Mouse (Mus musculus) ES-E14 (cell line): ENCODE data around the gene Ces3b.

Source experiments
- CHD2 ChIP-seq: IDR thresholded peaks from 2 replicates; pipeline ENCODE4 v1.6.1; 2014; ENCODE audit warnings: mild to moderate bottlenecking, low read depth, low read length, inconsistent platforms
- ZC3H11A ChIP-seq: IDR thresholded peaks from 2 replicates; pipeline ENCODE4 v1.6.1; 2012; ENCODE audit warnings: low read depth, mild to moderate bottlenecking, inconsistent platforms, low read length, borderline replicate concordance

DNA sequence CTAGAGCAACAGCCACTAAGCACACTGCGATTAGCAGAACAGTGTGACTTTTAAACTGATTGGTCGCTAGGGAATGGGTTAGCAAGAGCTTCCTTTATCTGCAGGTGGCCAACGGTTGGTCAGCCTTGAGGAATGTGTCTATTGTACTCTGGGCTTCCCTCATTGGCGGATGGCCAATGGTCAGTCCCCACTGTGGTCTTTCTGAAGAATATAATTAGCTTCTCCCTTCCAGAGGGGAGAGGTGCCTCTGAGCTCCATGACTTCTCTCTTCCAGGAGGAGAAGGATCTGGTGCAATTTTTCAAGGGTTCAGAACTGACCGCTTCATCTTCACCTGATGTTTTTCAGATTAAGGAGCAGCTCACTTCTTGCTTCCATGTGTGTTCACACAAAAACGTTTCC, 6.5 kb upstream of the Ces3b start:
- TF ChIP-seq CHD2: no peak
- no peak for TF ChIP-seq ZC3H11A
